Comparison of ENCODE assay signal across 32 mouse cellular contexts in genomic region chr6:99683974-99684373, GRCm38 (mm10). TPM values are rescaled to one million over a fixed set of nuclear protein-coding genes. Genes with fewer than 3 reads are reported as not detected.
"Had no signal": no experiment of that assay in that cellular context is flagged by ENCODE, and none has a peak within 500 bp of the region (broad histone marks: within the 10 kb centered on the region; RNA-seq: fewer than 3 reads in every experiment).

No protein-coding gene starts in this region.

- DNase-seq: cerebellum, adult 8-10 months; cerebellum, adult 9-10 months; cerebellum, adult 9-11 months; cerebellum, postnatal 10 days; cerebellum, postnatal 14 days; cerebellum, postnatal 25 days; cerebellum, postnatal 36 days; embryo, embryonic 11 days; forebrain, postnatal 0 days; gastrocnemius, adult 2 months; gastrocnemius, postnatal 10 days; gastrocnemius, postnatal 14 days; gastrocnemius, postnatal 25 days; gastrocnemius, postnatal 36 days; heart, adult 18-20 months; heart, adult 2 months had no signal

- H3K9me3 ChIP-seq: embryonic facial prominence, embryonic 15.5 days; forebrain, embryonic 12.5 days; forebrain, embryonic 15.5 days; heart, embryonic 10.5 days had no signal

- H3K4me1 ChIP-seq: embryonic facial prominence, embryonic 13.5 days; embryonic facial prominence, embryonic 15.5 days; forebrain, embryonic 10.5 days; forebrain, embryonic 12.5 days; forebrain, embryonic 13.5 days; forebrain, embryonic 15.5 days; heart, embryonic 10.5 days had no signal

- H3K27ac ChIP-seq: embryonic facial prominence, embryonic 13.5 days; embryonic facial prominence, embryonic 15.5 days; forebrain, embryonic 10.5 days; forebrain, embryonic 12.5 days; forebrain, embryonic 13.5 days; forebrain, embryonic 15.5 days; gastrocnemius, adult 2 months; heart, adult 2 months; heart, embryonic 10.5 days had no signal

- H3K9ac ChIP-seq: embryonic facial prominence, embryonic 13.5 days; embryonic facial prominence, embryonic 15.5 days; forebrain, embryonic 12.5 days; forebrain, embryonic 13.5 days; forebrain, embryonic 15.5 days; forebrain, postnatal 0 days had no signal

- H3K4me3 ChIP-seq: embryonic facial prominence, embryonic 13.5 days; embryonic facial prominence, embryonic 15.5 days; erythroblast, embryonic 14.5 days; forebrain, embryonic 10.5 days; forebrain, embryonic 12.5 days; forebrain, embryonic 13.5 days; forebrain, embryonic 15.5 days; gastrocnemius, adult 2 months; heart, adult 2 months; heart, embryonic 10.5 days had no signal

- H3K36me3 ChIP-seq: embryonic facial prominence, embryonic 13.5 days; embryonic facial prominence, embryonic 15.5 days; forebrain, embryonic 10.5 days; forebrain, embryonic 12.5 days; forebrain, embryonic 15.5 days; heart, embryonic 10.5 days had no signal

- H3K4me2 ChIP-seq: embryonic facial prominence, embryonic 13.5 days; embryonic facial prominence, embryonic 15.5 days; forebrain, embryonic 12.5 days; forebrain, embryonic 13.5 days; forebrain, embryonic 15.5 days had no signal

- H3K27me3 ChIP-seq: embryonic facial prominence, embryonic 15.5 days; forebrain, embryonic 13.5 days; forebrain, embryonic 15.5 days had no signal

- ATAC-seq: forebrain, embryonic 13.5 days; forebrain, embryonic 14.5 days; forebrain, embryonic 15.5 days; forebrain, embryonic 16.5 days; forebrain, postnatal 0 days had no signal

RNA-seq across cellular contexts. Expression of gene Gpr27, which starts 8.5 kb away (rescaled TPM):
- total RNA-seq: common myeloid progenitor, adult 5-6 weeks; granulocyte monocyte progenitor cell, adult 5-6 weeks had no signal
- polyA plus RNA-seq: erythroblast, embryonic 14.5 days had no signal

RNA-seq across cellular contexts. Expression of gene Gm20696, which starts 17.4 kb away (rescaled TPM):
- polyA plus RNA-seq: erythroblast, embryonic 14.5 days had no signal

RNA-seq across cellular contexts. Expression of gene Eif4e3, which starts 17.4 kb away (rescaled TPM):
- polyA plus RNA-seq: erythroblast, embryonic 14.5 days had no signal

RNA-seq across cellular contexts. Expression of gene Prok2, which starts 42.2 kb away (rescaled TPM):
- total RNA-seq: common myeloid progenitor, adult 5-6 weeks; gastrocnemius, adult 18-20 months; gastrocnemius, adult 2 months; gastrocnemius, adult 8-10 months; gastrocnemius, postnatal 14 days; gastrocnemius, postnatal 25 days; gastrocnemius, postnatal 36 days; granulocyte monocyte progenitor cell, adult 5-6 weeks; heart, adult 18-20 months; heart, adult 2 months; heart, adult 8-10 months had no signal
- polyA plus RNA-seq: erythroblast, embryonic 14.5 days; gonadal fat pad, adult 2 months; heart, adult 2 months had no signal
